Mouse (Mus musculus) olfactory bulb, adult 2 months (tissue): ENCODE results near the gene Jmjd7. TPM values are rescaled to one million over a fixed set of nuclear protein-coding genes. Genes with fewer than 3 reads are reported as not detected.

ENCODE experiments used
- H3K27ac ChIP-seq: fragments of 200-500 bp; 2 replicates; pipeline ENCODE4 v1.5.1; 2012; ENCODE audit warnings: low read depth, low read length; ENCODE audit not compliant: insufficient read depth
- H3K4me1 ChIP-seq: fragments of 200-500 bp; 2 replicates; pipeline ENCODE4 v1.6.1; 2012; ENCODE audit warnings: low read length; ENCODE audit not compliant: control insufficient read depth, insufficient read depth
- H3K4me3 ChIP-seq: fragments of 200-500 bp; 2 replicates; pipeline ENCODE4 v1.5.1; 2012; ENCODE audit warnings: mild to moderate bottlenecking, low read depth, low read length, moderate library complexity; ENCODE audit not compliant: insufficient read depth
- CTCF ChIP-seq: fragments of 200-500 bp; IDR thresholded peaks from 2 replicates; pipeline ENCODE4 v1.5.1; 2012; ENCODE audit warnings: low read depth, mild to moderate bottlenecking, low read length, moderate library complexity; ENCODE audit not compliant: insufficient read depth
- POLR2A ChIP-seq: fragments of 200-500 bp; IDR thresholded peaks from 2 replicates; pipeline ENCODE4 v1.6.1; 2012; ENCODE audit warnings: mild to moderate bottlenecking, low read depth, low read length, moderate library complexity; ENCODE audit not compliant: insufficient read depth
- WGBS: fragments of 180-500 bp; shearing (Covaris S2); methylation state at CpG from one replicate; pipeline ENCODE4 v1.1.7; 2018; 5-methylcytosine and 5-hydroxymethylcytosine counted together
- polyA plus RNA-seq: library from polyadenylated mRNA; stranded (reverse); fragments of >200 nt; gene quantifications from 2 replicates; pipeline ENCODE4 v1.2.4, GENCODE M21; 2012; ENCODE audit warnings: low replicate concordance; ENCODE audit not compliant: missing spikeins, insufficient read depth, insufficient read length

Gene Jmjd7
- polyA plus RNA-seq, 1 experiment = not detected

DNA sequence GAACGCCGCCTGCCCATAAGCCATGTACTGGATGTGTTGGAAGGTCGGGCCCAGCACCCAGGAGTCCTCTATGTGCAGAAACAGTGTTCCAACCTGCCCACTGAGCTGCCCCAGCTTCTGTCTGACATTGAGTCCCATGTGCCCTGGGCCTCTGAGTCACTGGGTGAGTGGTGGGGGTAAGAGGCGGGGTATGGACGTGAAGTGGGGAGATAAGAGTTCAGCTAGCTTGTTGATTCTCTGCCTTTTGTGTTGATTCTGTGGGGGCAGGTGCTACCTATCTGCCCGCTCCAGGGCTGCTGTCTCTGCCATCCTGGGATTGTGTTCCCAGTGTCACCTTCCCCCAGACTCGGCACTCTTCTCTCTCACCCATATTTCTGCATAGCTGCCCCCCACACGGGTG, 3.1 kb downstream of the Jmjd7 start:
- 89% methylated on average over 8 of the region's 8 CpGs for WGBS
- TF ChIP-seq POLR2A (no peak), CTCF (no peak)
- no peak overlapping the region for H3K4me3 ChIP-seq

DNA sequence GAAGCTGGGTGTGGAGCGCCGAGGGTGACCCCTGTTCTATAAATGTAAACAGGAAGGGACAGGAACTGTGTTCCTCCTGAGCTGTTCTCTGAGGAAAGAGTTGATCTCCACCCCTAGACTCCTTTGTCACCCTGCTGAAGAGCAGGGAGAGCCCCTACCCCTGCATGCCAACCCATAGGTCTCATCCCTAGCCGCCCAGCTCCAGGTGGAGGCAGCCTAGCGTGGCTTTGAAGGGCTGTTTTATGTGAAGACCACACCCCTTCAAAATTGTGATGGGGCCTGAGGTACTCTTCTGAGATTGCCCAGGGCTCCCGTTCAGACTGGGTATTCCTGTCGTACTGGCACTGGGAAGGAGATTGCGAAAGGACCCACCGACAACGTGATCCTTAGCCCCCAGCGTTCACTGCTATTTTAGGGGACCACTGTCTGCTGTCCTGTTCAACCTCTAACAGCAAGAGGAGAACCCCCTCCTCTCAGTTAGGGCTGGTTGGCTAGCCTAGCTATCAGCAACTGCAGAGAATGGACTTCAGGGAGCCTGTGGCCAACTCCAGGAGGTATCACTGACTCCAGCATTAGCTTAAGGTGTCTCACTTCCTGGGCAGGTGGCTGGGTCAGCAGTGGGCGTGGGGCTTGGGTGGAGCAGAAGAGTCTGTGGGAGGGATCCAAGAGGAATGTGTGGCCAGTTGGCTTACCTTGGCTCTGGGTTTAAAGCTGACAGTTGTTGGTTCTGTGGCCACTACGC, 5.6 kb downstream of the Jmjd7 start, which contains the start of gene Pla2g4b:
Gene Pla2g4b (plus strand): TSS at position 692 of the 742 bp plus-strand sequence.
- TF ChIP-seq POLR2A (no peak), CTCF (no peak)
- H3K4me1 ChIP-seq = peaks cover 2% of the 10 kb centered on the region; the same call in 1 of the 2 replicates
- H3K27ac ChIP-seq = no peak within 1 kb of the TSS
- WGBS = 94% methylated on average over 12 of the region's 12 CpGs
- no peak within 1 kb of the TSS for H3K4me3 ChIP-seq

More for the DNA sequence above, 3.1 kb downstream of the Jmjd7 start:
- H3K27ac ChIP-seq = no peak overlapping the region
- H3K4me1 ChIP-seq = peaks cover 8% of the 10 kb centered on the region

DNA sequence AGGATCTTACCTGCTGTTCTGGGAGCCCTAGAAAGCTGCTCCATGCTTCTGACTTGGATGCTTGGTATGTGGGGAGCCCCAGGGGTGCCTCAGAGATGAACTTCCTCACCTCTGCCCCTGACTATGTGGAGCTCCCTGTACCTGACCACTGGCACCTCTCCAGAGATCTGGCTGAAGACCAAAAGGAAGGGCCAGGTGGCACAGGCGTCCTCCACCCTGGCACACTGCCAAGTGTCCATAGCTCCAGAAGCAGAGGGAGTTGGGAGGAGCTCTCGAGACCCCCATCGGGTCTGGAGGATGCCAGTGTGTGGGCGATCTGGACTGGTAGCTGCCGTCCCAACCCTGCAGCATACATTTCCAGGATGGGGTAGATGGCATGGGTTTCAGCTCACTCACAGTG, 6.4 kb downstream of the Jmjd7 start:
- Histone ChIP-seq H3K4me3 (no peak overlapping the region), H3K27ac (no peak overlapping the region), H3K4me1 (no peaks in the 10 kb centered on the region)
- WGBS = 81% methylated on average over 5 of the region's 5 CpGs
- TF ChIP-seq POLR2A = no peak
- TF ChIP-seq CTCF = no peak

GRCm38 (mm10) chr2:120037744-120038143, 10.5 kb downstream of the Jmjd7 start:
- Histone ChIP-seq H3K4me3 (no peak overlapping the region), H3K4me1 (no peaks in the 10 kb centered on the region), H3K27ac (no peak overlapping the region)
- no peak for TF ChIP-seq POLR2A
- TF ChIP-seq CTCF = no peak
- WGBS = 93% methylated on average over 9 of the region's 9 CpGs

DNA sequence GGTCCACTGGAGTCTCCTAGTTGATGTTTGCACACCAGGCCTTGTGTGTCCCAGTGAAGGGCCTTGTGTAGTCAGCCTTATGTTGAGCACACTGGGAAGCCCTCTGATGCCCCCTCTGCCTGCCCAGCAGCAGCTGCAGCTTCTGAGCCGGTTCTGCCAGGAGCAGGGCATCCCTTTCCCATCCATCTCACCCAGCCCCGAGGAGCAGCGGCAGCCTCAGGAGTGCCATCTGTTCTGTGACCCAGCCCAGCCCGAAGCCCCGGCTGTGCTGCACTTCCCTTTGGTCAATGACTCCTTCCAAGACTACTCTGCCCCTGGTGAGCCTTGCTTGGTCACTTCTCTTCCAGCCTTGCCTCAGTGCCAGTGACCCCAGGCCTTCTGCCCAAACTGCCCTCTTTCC, 13.7 kb downstream of the Jmjd7 start:
- peaks cover 15% of the 10 kb centered on the region for H3K4me1 ChIP-seq
- no peak for TF ChIP-seq CTCF
- TF ChIP-seq POLR2A = no peak
- WGBS = 81% methylated on average over 5 of the region's 5 CpGs

GRCm38 (mm10) chr2:120044101-120044603, 16.9 kb downstream of the Jmjd7 start:
- WGBS = 45% methylated on average over 4 of the region's 4 CpGs
- H3K4me1 ChIP-seq = peaks cover 25% of the 10 kb centered on the region
- no peak overlapping the region for H3K4me3 ChIP-seq
- no peak overlapping the region for H3K27ac ChIP-seq
- TF ChIP-seq CTCF (no peak), POLR2A (no peak)

More for the DNA sequence above, 13.7 kb downstream of the Jmjd7 start:
- no peak overlapping the region for H3K4me3 ChIP-seq
- H3K27ac ChIP-seq = no peak overlapping the region

DNA sequence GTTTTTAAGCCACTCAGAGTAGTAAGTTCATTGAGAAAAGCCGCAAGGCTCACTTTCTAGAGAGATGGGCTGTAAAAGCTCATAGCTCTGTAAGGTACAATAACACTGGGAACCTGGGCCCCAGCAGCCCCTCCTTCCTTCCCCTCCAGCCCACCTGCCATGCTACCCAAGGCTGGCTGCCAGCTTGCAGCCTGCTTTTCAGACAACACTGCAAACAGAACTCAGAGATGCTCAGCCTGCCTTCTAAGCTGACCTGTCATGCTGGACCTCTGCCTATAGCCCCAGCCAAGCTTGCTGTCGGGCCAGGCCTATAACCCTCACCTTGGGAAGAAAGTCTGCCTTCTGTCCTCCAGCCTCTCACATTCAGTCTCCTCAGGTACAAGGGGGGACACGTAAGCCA, 17.4 kb downstream of the Jmjd7 start:
- H3K4me3 ChIP-seq = no peak overlapping the region
- H3K4me1 ChIP-seq = peaks cover 25% of the 10 kb centered on the region
- TF ChIP-seq CTCF (no peak), POLR2A (no peak)
- H3K27ac ChIP-seq = no peak overlapping the region
- 87% methylated on average over 3 of the region's 3 CpGs for whole genome bisulfite sequencing

GRCm38 (mm10) chr2:120046486-120047310, 19.4 kb downstream of the Jmjd7 start:
- TF ChIP-seq POLR2A = no peak
- TF ChIP-seq CTCF = no peak
- 64% methylated on average over 14 of the region's 14 CpGs for WGBS
- H3K4me3 ChIP-seq = no peak overlapping the region
- H3K27ac ChIP-seq = no peak overlapping the region
- peaks cover 25% of the 10 kb centered on the region for H3K4me1 ChIP-seq

GRCm38 (mm10) chr2:120048173-120048572, 20.9 kb downstream of the Jmjd7 start:
- no peak overlapping the region for H3K4me3 ChIP-seq
- 86% methylated on average over 9 of the region's 9 CpGs for WGBS
- TF ChIP-seq CTCF (no peak), POLR2A (no peak)
- no peak overlapping the region for H3K27ac ChIP-seq
- peaks cover 25% of the 10 kb centered on the region for H3K4me1 ChIP-seq
